Mouse (Mus musculus): ENCODE data around the gene Cutc.

Gene Cutc

GRCm38 (mm10) chr19:43752489-43753225 lies at the start of gene Cutc, which contains the start of gene Cox15:
TSS of gene Cutc (plus strand) at chr19:43752996.
TSS of gene Cox15 (minus strand) at chr19:43753000.
- DNase-seq = peak; percentile 98

DNA sequence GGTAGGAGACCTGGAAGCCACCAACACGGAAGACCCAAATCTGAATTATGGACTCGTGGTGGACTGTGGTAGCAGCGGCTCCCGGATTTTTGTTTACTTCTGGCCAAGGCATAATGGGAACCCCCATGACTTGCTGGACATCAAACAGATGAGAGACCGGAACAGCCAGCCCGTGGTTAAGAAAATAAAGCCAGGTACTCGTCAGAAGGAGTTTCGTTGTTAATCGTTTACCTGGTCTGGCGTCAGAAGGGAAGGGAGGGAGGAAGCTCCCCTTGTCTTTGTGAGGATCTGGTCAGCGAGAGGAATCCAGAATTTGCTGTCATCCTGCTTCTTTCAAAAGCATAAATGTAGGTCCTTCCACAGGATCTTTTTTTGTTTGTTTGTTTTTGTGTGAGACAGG lies 48.6 kb upstream of the Cutc start:
- no peak for DNase-seq

DNA sequence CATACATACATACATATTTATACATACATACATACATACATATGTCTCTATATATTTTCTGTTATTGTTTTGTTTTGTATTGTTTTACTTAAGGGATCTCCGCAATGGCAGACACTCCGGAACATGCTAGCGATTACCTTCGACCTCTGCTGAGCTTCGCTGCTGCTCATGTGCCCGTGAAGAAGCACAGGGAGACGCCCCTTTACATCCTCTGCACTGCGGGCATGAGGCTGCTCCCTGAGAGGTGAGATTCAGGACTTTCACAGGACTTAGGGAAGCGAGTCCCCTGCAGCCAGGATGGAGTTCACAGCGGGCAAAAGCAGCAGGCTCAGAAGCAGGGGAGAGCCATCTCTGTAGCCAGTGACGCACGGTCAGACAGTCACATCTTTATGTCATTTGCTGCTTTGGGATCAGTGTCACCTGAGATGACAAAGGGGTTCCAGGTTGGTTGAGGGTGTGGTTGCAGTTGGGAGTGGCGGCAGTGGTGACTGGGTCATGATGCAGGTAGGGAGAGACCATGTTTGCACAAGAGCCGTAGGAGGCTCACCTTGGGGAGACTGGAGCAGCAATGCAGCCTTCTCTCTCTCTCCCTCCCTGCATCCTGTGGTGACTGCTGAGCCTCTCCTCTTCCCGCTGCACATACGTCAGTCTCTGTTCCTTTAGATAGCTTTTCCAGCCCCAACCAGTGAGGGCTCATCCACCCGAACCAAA lies 47.9 kb upstream of the Cutc start:
- DNase-seq = no peak

DNA sequence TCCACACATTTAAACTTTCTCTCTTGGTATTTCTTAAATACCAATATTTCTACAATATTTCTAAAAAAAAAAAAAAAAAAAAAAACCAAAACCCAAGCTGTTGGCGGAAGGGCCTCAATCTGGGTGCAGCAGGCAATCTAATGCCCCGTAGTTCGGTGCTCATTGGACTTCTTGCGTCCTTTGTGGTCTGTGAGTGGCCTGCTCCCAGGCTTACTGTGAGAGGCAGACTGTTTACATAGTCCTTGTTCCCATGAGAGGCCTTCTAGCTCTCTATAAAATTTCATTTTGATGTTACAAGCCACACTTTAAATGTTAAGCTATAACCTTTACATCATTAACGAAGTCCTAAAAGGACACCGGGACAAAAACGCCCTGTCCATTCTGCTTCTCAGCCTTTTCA lies 44.6 kb upstream of the Cutc start:
- DNase-seq = no peak

DNA sequence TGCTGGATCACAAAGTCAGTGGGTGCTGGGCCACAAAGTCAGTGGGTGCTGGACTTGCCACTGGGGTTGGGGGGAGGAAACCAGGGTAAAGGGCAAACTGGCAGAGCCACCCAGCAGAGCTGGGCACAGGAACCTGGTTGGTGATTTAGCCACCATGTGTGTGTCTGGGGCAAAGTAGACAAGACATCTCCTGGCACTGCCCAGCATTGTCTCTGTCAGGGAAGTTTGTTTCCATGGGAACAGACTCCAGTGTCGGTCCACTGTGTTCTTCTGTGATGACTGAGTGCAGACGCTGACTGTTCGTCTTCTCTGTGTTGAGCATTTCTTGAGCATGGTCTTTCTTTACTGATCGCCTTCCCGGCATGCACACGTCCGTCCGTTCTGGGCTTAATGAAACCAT lies 43.5 kb upstream of the Cutc start:
- DNase-seq = no peak

GRCm38 (mm10) chr19:43711159-43711916 lies 41.5 kb upstream of the Cutc start:
- DNase-seq = no peak

DNA sequence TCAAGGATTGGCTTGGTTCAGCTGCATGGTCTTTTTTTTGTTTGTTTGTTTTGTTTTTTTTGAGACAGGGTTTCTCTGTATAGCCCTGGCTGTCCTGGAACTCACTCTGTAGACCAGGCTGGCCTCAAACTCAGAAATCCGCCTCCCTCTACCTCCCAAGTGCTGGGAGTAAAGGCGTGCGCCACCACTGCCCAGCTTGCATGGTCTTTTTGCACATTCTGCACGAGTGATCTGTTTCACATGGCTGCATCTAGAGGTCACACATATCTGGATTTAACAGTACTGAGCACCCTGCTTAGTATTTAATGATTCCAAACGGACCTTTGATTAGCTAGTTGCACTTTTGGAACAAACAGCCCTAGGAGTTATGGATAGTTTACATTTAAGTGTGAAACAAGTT lies 40.8 kb upstream of the Cutc start:
- DNase-seq = no peak

DNA sequence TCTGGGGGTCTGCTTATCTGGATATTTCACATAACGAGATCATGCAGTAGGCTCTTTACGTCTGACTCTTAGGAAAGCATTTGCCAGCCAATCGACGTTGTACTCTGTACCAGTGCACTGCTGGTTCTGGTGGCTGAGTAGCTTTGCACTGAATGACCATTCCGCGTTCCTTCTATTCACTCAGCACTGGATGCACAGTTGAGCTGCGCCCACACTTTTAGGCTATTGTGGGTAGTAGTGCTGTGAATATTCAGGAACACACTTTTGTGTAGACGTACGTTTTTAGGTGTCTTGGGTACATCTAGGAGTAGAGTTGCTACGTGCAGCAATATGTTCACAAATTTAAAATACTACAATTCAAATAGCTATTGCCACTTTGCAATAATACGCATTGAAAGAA lies 32.7 kb upstream of the Cutc start:
- DNase-seq = no peak

DNA sequence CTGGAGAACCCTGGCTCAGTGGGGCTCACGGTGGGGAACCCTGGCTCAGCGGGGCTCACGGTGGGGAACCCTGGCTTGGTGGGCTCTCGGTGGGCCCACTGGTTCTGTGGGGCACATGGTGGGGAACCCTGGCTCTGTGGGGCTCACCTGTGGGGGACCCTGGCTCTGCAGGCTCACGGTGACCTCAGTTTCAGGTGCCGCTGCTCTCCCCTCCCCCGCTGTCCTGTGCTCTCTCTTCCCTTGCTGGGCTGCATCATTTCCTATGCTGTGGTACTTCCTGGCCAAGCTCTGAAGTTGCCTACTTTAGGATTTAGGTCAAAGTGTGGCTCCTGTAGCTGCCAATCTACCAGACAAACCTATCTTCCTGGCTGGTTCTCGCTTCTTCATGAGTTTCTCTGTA lies 29.9 kb upstream of the Cutc start:
- DNase-seq = no peak

DNA sequence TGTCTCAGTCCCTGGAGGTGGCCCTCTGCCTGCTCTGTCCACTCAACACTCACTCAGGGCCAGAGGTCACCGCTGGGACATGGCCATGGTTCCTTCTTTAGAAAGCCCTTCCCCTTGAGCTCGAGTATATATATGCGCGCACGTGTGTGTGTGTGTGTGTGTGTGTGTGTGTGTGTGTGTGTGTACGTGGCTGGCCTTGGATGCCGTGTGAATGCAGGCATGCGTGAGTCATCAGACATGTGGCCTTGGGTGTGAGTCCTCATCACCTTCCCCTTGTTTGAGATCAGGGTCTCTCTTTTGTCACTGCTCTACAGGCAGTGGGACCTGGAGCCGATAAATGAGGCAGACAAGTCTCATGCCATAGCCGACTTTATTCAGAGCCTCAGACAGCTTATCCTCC lies 29.3 kb upstream of the Cutc start:
- DNase-seq = no peak

DNA sequence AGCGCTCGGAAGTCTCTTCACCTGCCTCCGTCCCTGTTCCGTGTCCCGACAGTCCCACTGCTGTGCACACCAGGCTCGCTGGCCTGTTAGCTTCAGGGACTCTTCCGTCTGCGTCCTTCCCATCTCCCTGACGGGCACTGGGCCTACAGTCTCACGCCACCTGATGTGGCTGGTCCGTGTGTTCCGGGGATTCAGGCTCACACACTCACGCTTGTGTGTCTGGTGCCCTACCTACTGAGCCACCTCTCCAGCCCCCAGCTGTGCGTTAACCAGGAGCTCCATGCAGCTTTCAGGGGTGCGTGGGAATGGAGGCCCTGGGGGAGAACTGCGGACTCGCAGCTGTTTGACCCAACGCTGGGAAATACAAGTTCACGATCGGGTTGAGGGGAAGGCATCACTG lies 28.6 kb upstream of the Cutc start:
- no peak for DNase-seq

- no peak for DNase-seq
Observed at GRCm38 (mm10) chr19:43724821-43725220, 28.0 kb upstream of the Cutc start.

GRCm38 (mm10) chr19:43726510-43727146 lies 26.2 kb upstream of the Cutc start:
- no peak for DNase-seq

DNA sequence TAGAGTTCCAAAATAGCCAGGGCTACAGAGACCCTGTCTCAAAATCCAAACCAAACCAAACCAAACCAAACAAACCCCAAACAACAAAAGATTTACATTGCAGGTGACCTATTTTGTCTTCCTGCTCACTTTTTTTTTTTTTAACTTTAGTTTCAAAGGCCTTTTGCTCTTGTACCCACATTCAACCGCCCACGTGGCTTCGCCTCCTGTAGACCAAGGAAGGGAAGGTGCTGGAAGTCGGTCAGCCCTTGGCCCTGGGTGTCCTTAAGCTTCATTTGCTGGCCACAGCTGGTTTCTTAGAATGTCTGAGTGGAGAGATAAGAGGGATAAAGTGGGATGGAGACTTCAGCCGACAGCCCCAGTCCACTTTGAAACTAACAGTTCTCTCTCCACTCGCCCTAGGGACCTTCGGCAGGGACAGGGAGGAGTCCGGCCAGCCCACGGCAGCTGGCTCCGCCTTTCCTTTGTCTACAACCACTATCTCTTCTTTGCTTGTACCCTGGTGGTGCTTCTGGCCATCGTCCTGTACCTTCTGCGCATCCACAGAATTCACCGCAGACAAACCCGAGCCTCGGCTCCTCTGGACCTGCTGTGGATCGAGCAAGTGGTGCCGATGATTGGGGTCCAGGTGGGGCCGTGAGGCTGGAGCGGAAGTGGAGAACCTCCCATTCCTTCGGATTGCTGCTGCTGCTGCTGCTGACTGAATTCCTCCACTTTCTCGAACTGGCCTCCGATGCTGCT lies 23.3 kb upstream of the Cutc start:
- no peak for DNase-seq

GRCm38 (mm10) chr19:43730037-43730428 lies 22.8 kb upstream of the Cutc start:
- DNase-seq = no peak

DNA sequence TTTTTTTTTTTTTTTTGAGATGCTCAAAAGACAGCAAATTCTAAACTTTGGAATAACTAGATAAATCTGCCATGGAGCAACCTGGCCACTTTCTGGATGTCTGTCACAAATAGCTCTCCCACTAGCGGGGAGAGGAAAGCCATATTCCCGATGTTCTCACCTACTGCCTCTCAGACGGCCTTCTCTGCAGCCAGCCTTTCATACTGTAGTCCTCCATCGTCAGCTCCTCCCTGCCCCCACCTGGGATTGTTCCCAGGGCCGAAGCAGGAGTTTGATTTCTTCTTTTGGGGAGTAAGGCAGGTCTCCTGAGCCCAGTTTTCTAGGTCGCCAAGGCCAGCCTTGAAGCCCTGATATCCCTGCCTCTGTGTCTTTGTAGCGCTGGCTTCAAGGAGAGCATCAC lies 21.6 kb upstream of the Cutc start:
- DNase-seq = no peak

GRCm38 (mm10) chr19:43738409-43738808 lies 14.4 kb upstream of the Cutc start:
- DNase-seq = no peak

GRCm38 (mm10) chr19:43743401-43743800 lies 9.4 kb upstream of the Cutc start:
- no peak for DNase-seq

- no peak for DNase-seq
Observed at GRCm38 (mm10) chr19:43745740-43746139, 7.1 kb upstream of the Cutc start.

DNA sequence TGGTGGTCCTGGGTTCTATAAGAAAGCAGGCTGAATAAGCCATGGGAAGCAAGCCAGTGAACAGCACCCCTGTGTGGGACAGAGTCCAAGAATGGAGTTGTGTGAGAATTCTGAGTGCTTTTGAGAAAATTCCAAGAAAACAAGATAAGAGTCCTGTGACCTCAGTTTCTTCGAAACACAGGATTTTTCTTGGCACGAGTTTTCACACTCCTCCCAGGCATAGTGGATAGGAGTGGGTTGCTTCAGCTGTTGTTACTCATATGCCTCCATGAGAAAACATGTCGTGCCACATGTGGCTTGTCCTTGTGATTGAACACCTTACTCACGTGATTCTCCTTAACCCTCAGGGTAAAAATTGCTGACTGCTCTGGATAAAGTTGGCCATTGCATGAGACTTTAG lies 4.9 kb upstream of the Cutc start:
- no peak for DNase-seq

DNA sequence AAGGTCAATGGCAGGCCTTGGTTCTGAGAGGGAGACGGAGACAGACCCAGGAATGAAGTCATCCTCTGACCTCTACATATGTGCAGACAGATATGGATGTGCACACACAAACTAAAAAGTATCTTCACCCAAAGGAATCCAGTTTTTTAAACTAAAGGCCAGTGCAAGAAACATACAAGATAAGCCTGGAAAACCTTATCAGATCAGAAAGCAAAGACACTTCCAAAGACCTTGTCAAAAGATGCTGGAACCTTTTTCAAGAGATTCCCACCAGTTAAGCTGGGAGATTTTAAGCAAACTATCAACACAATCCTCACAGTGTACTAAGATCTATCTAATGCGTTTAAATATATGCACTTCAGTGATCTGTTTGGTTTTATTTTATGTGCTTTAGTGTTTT lies 2.8 kb upstream of the Cutc start:
- no peak for DNase-seq

DNA sequence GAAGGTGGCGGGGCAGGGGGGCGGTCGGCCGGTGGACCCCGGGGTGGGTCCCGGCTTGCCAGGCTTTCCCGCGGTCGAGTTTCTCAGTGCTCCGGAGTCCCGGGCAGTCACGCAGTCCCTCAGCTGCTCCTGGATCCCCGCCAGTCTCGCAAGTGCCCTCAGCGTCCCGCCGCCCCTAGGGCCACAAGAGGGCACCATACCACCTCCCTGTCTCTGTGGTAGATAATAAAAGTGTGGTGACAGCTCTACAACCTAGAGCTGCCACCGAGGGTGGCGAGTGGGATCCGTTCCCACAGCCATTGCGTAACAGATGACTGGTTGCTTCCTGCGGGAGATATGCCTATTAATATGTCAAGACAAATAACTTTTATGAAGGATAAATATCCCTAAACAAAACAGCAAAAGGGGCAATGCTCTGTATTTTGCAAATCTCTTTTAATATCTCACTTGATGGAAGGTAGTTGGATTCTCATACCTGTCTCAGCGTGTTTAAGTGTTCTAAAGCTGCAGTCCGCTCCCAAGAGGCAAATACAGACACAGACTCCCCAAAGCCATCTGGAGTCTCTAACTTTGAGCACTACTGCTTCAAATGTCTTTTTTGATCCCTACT lies 535 bp downstream of the Cutc start:
- DNase-seq = peak; percentile 93

Measured in lung, postnatal 4 days (tissue).